Mouse (Mus musculus) neural tube, postnatal 0 days (tissue): ENCODE data around the gene Gm21852. TPM values are rescaled to one million over a fixed set of nuclear protein-coding genes. Genes with fewer than 3 reads are reported as not detected.

Source experiments
- microRNA-seq: library from miRNA; unstranded; fragments of <30 nt; microRNA quantifications from one replicate; pipeline ENCODE4, GENCODE M21; 2016
- polyA plus RNA-seq: library from polyadenylated mRNA; unstranded; fragments of >200 nt; fragmentation: Nextera tagmentation; extraction: Ambion mirVana; gene quantifications from 2 replicates; pipeline ENCODE4 v1.2.1, GENCODE M21; 2015

The Gm21852 gene
- polyA plus RNA-seq: not detected in 2 replicates

DNA sequence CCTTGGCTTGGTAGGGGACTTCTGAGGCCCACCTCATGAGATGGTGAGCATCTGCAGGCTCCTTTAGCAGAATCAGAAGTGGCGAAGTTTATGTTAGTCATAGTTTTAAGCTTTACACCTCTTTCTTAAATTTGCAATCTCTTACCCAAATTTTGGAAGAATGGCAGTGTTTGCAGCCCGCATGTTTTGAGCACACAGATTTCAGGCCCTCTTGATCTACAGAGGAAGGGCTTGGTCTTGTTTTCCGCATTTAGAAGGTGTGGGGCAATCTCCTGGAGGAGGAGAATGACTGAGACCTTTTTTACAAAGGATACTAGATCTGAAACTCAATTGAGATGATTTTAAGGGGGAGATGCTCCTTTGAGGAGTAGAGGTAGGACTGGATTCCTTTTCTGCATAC lies at the start of gene Gm21852:
Gene Gm21852, minus strand, starts transcription at position 101 of the 400 bp plus-strand sequence.

Small RNA genes within 50 kb of the gene (microRNA-seq; reads per million reads assigned to microRNA genes)
- gene Gm27466 (not detected), gene Gm28018 (not detected)

Other genes with a start within 250 kb of the Gm21852 start
- gene Gm21797, start 123.8 kb upstream of the Gm21852 start, polyA plus RNA-seq: not detected in 2 replicates
- not detected in 2 replicates for gene Gm20795, start 152.9 kb upstream of the Gm21852 start, polyA plus RNA-seq